Mouse (Mus musculus) left cerebral cortex, adult 2 months (tissue): ENCODE results near the gene Wwp2. TPM values are rescaled to one million over a fixed set of nuclear protein-coding genes. Genes with fewer than 3 reads are reported as not detected.

Experiments used
- DNase-seq, 2 experiments: peaks; one replicate each; pipeline ENCODE4 v3.0.0; 2021 to 2022; ENCODE audit warnings: low spot score in 2 of 2, mixed read lengths in 1 of 2; ENCODE audit errors: extremely low spot score in 1 of 2
- H3K27ac ChIP-seq: fragments of 200-600 bp; 2 replicates; pipeline ENCODE4 v1.8.1; 2022
- H3K4me3 ChIP-seq: fragments of 200-600 bp; 2 replicates; pipeline ENCODE4 v1.8.1; 2022
- CTCF ChIP-seq: fragments of 200-600 bp; IDR thresholded peaks from 2 replicates; pipeline ENCODE4 v1.8.1; 2022; ENCODE audit warnings: antibody characterized with exemption, mild to moderate bottlenecking, moderate library complexity
- intact Hi-C: fragments of 180-260 bp; cut with DNase I; formaldehyde crosslinking; loops from one replicate; pipeline ENCODE4 v1.15.1; 2025
- total RNA-seq, 2 experiments: library from RNA; stranded (reverse); gene quantifications; 2 replicates each; pipeline ENCODE4 v1.2.3; 2021

Gene Wwp2
- total RNA-seq, 2 experiments from 2014 or later, result 34.4 to 39.3 TPM

- Histone ChIP-seq H3K27ac (no peak overlapping the region), H3K4me3 (no peak overlapping the region)
- TF ChIP-seq CTCF, result no peak
- intact Hi-C loops, result no loop called here
- no peak for DNase-seq
Observed at GRCm38 (mm10) chr8:107552234-107552633, 116.1 kb downstream of the Wwp2 start.

- intact Hi-C loops, result no loop called here
- no peak overlapping the region for H3K4me3 ChIP-seq
- no peak for TF ChIP-seq CTCF
- no peak overlapping the region for H3K27ac ChIP-seq
- no peak for DNase-seq
Observed at GRCm38 (mm10) chr8:107555231-107555630, 119.1 kb downstream of the Wwp2 start.

GRCm38 (mm10) chr8:107556511-107556936 is 120.4 kb downstream of the Wwp2 start:
- no peak for DNase-seq
- Histone ChIP-seq H3K27ac (no peak overlapping the region), H3K4me3 (no peak overlapping the region)
- no peak for TF ChIP-seq CTCF
- intact Hi-C loops, result no loop called here

GRCm38 (mm10) chr8:107560820-107561536 is 124.8 kb downstream of the Wwp2 start:
- Histone ChIP-seq H3K4me3 (no peak overlapping the region), H3K27ac (no peak overlapping the region)
- DNase-seq, result no peak
- TF ChIP-seq CTCF, result no peak
- intact Hi-C loops, result no loop called here

GRCm38 (mm10) chr8:107562164-107562563 is 126.0 kb downstream of the Wwp2 start:
- Histone ChIP-seq H3K27ac (no peak overlapping the region), H3K4me3 (no peak overlapping the region)
- TF ChIP-seq CTCF, result no peak
- intact Hi-C loops, result no loop called here
- DNase-seq, result no peak

- H3K4me3 ChIP-seq, result no peak overlapping the region
- no peak for TF ChIP-seq CTCF
Observed at GRCm38 (mm10) chr8:107571046-107571445, 134.9 kb downstream of the Wwp2 start.

GRCm38 (mm10) chr8:107571486-107572135 is 135.4 kb downstream of the Wwp2 start:
- TF ChIP-seq CTCF, result no peak
- no peak overlapping the region for H3K4me3 ChIP-seq
- no peak for DNase-seq
- no peak overlapping the region for H3K27ac ChIP-seq
- intact Hi-C loops, result loop anchor here (1.0 to 10.0 kb wide), 2 partner anchors 116 to 477 kb away; partner anchors contain the start of gene Terf2

More at GRCm38 (mm10) chr8:107571046-107571445, 134.9 kb downstream of the Wwp2 start:
- intact Hi-C loops, result loop anchor here (10.0 kb wide), 1 partner anchor 476 kb away; the partner anchor contains the start of gene Terf2
- no peak overlapping the region for H3K27ac ChIP-seq
- no peak for DNase-seq

GRCm38 (mm10) chr8:107572497-107572896 is 136.3 kb downstream of the Wwp2 start:
- Histone ChIP-seq H3K27ac (no peak overlapping the region), H3K4me3 (no peak overlapping the region)
- intact Hi-C loops, result loop anchor here (1.0 to 10.0 kb wide), 2 partner anchors 117 to 478 kb away; partner anchors contain the start of gene Terf2
- TF ChIP-seq CTCF, result peak; percentile 74
- peak; percentile 41 to 49 for DNase-seq

- intact Hi-C loops, result loop anchor here (1.0 to 10.0 kb wide), 2 partner anchors 188 to 480 kb away; partner anchors contain the start of gene Terf2
- no peak for DNase-seq
Observed at GRCm38 (mm10) chr8:107574771-107575170, 138.6 kb downstream of the Wwp2 start.

GRCm38 (mm10) chr8:107576702-107577101 is 140.5 kb downstream of the Wwp2 start:
- peak; percentile 92 for TF ChIP-seq CTCF
- Histone ChIP-seq H3K4me3 (no peak overlapping the region), H3K27ac (no peak overlapping the region)
- DNase-seq, result peak; percentile 81 to 82
- intact Hi-C loops, result loop anchor here (1.0 to 10.0 kb wide), 2 partner anchors 121 to 482 kb away; partner anchors contain the start of gene Terf2

More at GRCm38 (mm10) chr8:107574771-107575170, 138.6 kb downstream of the Wwp2 start:
- TF ChIP-seq CTCF, result no peak
- Histone ChIP-seq H3K4me3 (no peak overlapping the region), H3K27ac (no peak overlapping the region)

- intact Hi-C loops, result loop anchor here (10.0 kb wide), 1 partner anchor 483 kb away; the partner anchor contains the start of gene Terf2
Observed at GRCm38 (mm10) chr8:107577640-107578039, 141.5 kb downstream of the Wwp2 start.

GRCm38 (mm10) chr8:107578132-107578531 is 142.0 kb downstream of the Wwp2 start:
- no peak overlapping the region for H3K27ac ChIP-seq
- no peak overlapping the region for H3K4me3 ChIP-seq
- intact Hi-C loops, result loop anchor here (10.0 kb wide), 1 partner anchor 483 kb away; the partner anchor contains the start of gene Terf2
- TF ChIP-seq CTCF, result no peak
- DNase-seq, result no peak

More at GRCm38 (mm10) chr8:107577640-107578039, 141.5 kb downstream of the Wwp2 start:
- H3K4me3 ChIP-seq, result no peak overlapping the region
- TF ChIP-seq CTCF, result no peak
- no peak for DNase-seq
- H3K27ac ChIP-seq, result no peak overlapping the region
